Mouse (Mus musculus) heart, embryonic 16.5 days (tissue): ENCODE results near the gene Egln3. TPM values are rescaled to one million over a fixed set of nuclear protein-coding genes. Genes with fewer than 3 reads are reported as not detected.

ENCODE experiments used
- ATAC-seq: fragments of 200-750 bp; cut with Nextera tagmentation; replicated peaks from 2 replicates; pipeline ENCODE4 v1.8.0; 2017; ENCODE audit warnings: moderate number of reproducible peaks; ENCODE audit not compliant: insufficient read depth, low FRiP score; ENCODE audit errors: extremely low read depth
- H3K27ac ChIP-seq: fragments of 300-500 bp; sonication (generic); 2 replicates; pipeline ENCODE4 v1.5.1; 2014; ENCODE audit warnings: mild to moderate bottlenecking, low read length, control low read depth, moderate library complexity
- H3K27me3 ChIP-seq: fragments of 300-500 bp; sonication (generic); 2 replicates; pipeline ENCODE4 v1.6.1; 2014; ENCODE audit warnings: low read length, mixed read lengths; ENCODE audit not compliant: control insufficient read depth, insufficient read depth
- H3K36me3 ChIP-seq: fragments of 300-500 bp; sonication (generic); 2 replicates; pipeline ENCODE4 v1.6.1; 2014; ENCODE audit not compliant: control insufficient read depth, insufficient read depth
- H3K4me1 ChIP-seq: fragments of 300-500 bp; sonication (generic); 2 replicates; pipeline ENCODE4 v1.6.1; 2014; ENCODE audit warnings: low read length, mixed read lengths; ENCODE audit not compliant: control insufficient read depth, insufficient read depth
- H3K4me2 ChIP-seq: fragments of 300-500 bp; sonication (generic); 2 replicates; pipeline ENCODE4 v1.6.1; 2014; ENCODE audit warnings: low read depth, mild to moderate bottlenecking, control low read depth, low read length
- H3K4me3 ChIP-seq: fragments of 300-500 bp; sonication (generic); 2 replicates; pipeline ENCODE4 v1.5.1; 2014; ENCODE audit warnings: mild to moderate bottlenecking, control low read depth, low read length
- H3K9ac ChIP-seq: fragments of 300-500 bp; sonication (generic); 2 replicates; pipeline ENCODE4 v1.6.1; 2014; ENCODE audit warnings: low read length, control low read depth
- H3K9me3 ChIP-seq: fragments of 300-500 bp; sonication (generic); replicated peaks from 2 replicates; pipeline ENCODE4 v1.6.1; 2016; ENCODE audit warnings: low read length; ENCODE audit not compliant: control insufficient read depth
- whole genome bisulfite sequencing: fragments of 180-500 bp; shearing (Covaris S2); extraction: QIAGEN DNeasy Blood & Tissue Kit; methylation state at CpG from one replicate; pipeline ENCODE4 v1.1.7; 2014; 5-methylcytosine and 5-hydroxymethylcytosine counted together
- polyA plus RNA-seq: library from polyadenylated mRNA; unstranded; fragments of >200 nt; fragmentation: Nextera tagmentation; extraction: Ambion mirVana; gene quantifications from 2 replicates; pipeline ENCODE4 v1.2.1, GENCODE M21; 2015

Egln3 gene
- polyA plus RNA-seq, 1 experiment from 2014 or later: 30.5 TPM

GRCm38 (mm10) chr12:54163166-54163565, 40.5 kb downstream of the Egln3 start:
- 16% methylated on average over 4 of the region's 4 CpGs for WGBS
- Histone ChIP-seq H3K27me3 (no peaks in the 10 kb centered on the region), H3K4me1 (peaks cover 17% of the 10 kb centered on the region)

DNA sequence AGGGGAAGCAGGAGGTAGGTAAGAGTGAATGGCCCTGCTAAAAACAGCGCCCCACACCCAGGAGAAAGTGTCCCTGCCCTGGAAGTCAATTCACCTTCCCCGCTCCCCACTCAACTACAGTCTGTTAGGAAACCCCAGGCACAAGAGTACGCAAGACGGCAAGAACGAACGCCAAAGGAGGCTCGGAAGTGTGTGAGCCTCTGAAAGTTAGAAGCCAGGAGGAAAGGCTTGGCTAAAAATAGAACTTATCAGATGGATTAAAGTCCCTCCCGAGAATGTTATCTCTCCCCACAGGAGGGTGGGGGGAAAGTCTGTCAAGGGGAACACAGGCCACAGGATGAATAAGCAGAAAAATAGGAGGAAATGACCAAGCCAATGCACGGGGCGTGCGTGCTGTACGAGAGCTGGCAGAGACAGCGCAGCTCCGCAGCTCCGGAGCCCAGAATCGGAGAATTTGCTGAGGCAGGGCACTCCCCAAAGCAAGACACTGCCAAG, 41.0 kb downstream of the Egln3 start:
- Histone ChIP-seq H3K9me3 (no peaks in the 10 kb centered on the region), H3K27ac (peak overlapping the region; percentile 69), H3K4me2 (peak overlapping the region; percentile 73), H3K4me1 (peaks cover 17% of the 10 kb centered on the region), H3K36me3 (no peaks in the 10 kb centered on the region), H3K27me3 (no peaks in the 10 kb centered on the region), H3K4me3 (peak overlapping the region; percentile 50), H3K9ac (peak overlapping the region; percentile 56)
- under 1% methylated on average over 16 of the region's 16 CpGs for WGBS
- peak; percentile 78 for ATAC-seq

More at GRCm38 (mm10) chr12:54163166-54163565, 40.5 kb downstream of the Egln3 start:
- 0 out of 2 replicates have a peak, but pooled peaks cover 2% of the 10 kb centered on the region for H3K9me3 ChIP-seq
- H3K27ac ChIP-seq: peak overlapping the region; percentile 69; the same call in 1 of the 2 replicates
- peak overlapping the region; percentile 73 for H3K4me2 ChIP-seq
- H3K4me3 ChIP-seq: peak overlapping the region; percentile 50
- peak overlapping the region; percentile 56 for H3K9ac ChIP-seq
- ATAC-seq: no peak
- H3K36me3 ChIP-seq: no peaks in the 10 kb centered on the region

DNA sequence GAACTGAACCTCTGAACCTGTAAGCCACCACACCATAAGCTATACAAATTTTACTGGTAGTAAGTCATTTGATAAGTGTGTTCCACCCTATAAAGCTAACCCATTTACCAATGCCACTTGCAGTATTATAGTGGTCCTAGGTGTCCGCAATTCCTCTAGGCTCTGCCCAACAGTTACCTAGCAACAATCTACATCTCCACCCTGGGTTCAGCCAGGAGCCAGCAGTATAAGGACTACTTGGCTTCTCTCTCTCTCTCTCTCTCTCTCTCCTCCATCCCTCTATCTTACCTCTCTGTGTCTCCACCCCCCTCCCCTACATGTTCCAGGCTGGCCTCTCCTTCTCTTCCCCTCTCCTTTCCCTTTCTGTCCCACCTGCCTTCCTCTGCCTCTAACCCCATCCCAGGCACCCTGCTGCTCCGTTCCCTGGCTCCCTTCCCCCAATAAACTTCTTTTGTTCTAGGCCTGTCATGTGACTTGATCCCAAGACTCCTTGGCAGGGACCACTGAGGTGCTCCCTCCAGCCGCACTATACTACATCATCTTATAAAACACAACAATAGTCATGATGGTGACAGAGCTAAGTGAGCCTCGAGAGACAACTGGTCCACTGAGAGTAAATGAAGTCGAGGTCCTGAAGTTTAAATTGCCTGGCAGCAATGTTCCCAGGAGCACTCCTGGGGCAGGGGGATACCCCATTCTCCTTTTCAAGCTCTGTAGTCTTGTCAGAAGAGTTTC, 42.0 kb downstream of the Egln3 start:
- H3K9ac ChIP-seq: no peak overlapping the region
- H3K36me3 ChIP-seq: no peaks in the 10 kb centered on the region
- ATAC-seq: no peak
- H3K27ac ChIP-seq: no peak overlapping the region
- peaks cover 17% of the 10 kb centered on the region for H3K4me1 ChIP-seq
- no peaks in the 10 kb centered on the region for H3K9me3 ChIP-seq
- H3K27me3 ChIP-seq: no peaks in the 10 kb centered on the region
- H3K4me2 ChIP-seq: no peak overlapping the region; the same call in 1 of the 2 replicates
- WGBS: 33% methylated on average over 5 of the region's 5 CpGs
- H3K4me3 ChIP-seq: no peak overlapping the region

DNA sequence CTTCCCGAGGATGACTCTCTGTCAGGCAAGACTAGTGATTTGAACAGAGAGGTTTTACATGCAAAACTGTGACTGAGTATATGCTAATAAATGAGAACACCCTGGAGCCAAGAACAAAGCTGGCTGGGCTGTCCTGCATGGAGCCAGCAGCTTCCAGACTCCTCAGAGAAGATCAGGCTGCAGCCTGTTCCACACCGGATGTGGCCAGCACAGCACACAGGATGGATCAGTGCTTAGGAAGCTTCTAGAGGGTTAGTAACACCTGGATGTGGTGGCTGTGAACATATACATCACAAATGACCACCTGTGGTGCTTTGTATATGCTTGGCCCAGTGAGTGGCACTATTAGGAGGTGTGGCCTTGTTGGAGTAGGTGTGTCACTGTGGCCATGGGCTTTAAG, 43.4 kb downstream of the Egln3 start:
- no peak for ATAC-seq
- Histone ChIP-seq H3K4me1 (peaks cover 17% of the 10 kb centered on the region), H3K4me3 (no peak overlapping the region), H3K9me3 (peaks cover 4% of the 10 kb centered on the region; the same call in 1 of the 2 replicates), H3K4me2 (no peak overlapping the region), H3K9ac (no peak overlapping the region), H3K27me3 (no peaks in the 10 kb centered on the region), H3K27ac (no peak overlapping the region), H3K36me3 (no peaks in the 10 kb centered on the region)
- WGBS: 81% methylated on average over 2 of the region's 2 CpGs

- Histone ChIP-seq H3K4me1 (no peaks in the 10 kb centered on the region), H3K4me3 (no peak overlapping the region), H3K36me3 (no peaks in the 10 kb centered on the region), H3K9me3 (peaks cover 4% of the 10 kb centered on the region; the same call in 1 of the 2 replicates), H3K4me2 (no peak overlapping the region), H3K27ac (no peak overlapping the region), H3K9ac (no peak overlapping the region), H3K27me3 (no peaks in the 10 kb centered on the region)
- 71% methylated on average over 1 of the region's 1 CpGs for WGBS
- no peak for ATAC-seq
Observed at GRCm38 (mm10) chr12:54154771-54155170, 48.9 kb downstream of the Egln3 start.

DNA sequence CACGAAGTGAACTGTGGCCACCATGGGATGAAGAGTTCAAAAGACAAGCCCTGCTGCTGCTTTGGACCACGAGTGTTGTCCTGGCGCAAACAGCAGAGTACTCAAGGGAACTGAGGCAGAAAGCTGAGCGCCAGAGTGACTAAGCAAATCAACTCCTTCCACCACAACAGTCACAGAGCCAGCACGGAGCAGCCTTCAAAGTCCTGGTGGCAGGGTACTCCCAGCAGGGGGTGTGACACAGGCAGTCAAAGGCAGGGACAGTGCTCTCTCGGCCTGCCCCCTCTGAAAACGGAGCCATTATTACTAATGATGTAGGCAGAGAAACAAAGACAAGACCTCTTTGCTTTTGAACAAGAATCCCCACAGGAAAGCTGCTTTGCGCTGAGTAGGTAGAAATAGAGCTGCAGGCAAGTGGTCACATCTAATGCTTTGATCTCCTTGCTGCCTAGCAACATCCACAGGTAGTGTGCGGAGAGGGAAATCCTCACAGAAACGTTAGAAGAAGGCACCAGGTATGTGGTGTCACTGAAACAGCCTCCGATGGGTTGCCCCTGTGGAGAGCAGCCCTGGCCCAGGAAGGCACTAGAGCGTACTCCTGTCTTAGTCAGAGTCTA, 56.6 kb downstream of the Egln3 start:
- no peaks in the 10 kb centered on the region for H3K9me3 ChIP-seq
- no peak for ATAC-seq
- WGBS: 34% methylated on average over 12 of the region's 12 CpGs
- H3K4me1 ChIP-seq: no peaks in the 10 kb centered on the region
- no peaks in the 10 kb centered on the region for H3K36me3 ChIP-seq
- H3K27me3 ChIP-seq: no peaks in the 10 kb centered on the region
- no peak overlapping the region for H3K27ac ChIP-seq
- H3K4me3 ChIP-seq: no peak overlapping the region
- no peak overlapping the region; the same call in 1 of the 2 replicates for H3K9ac ChIP-seq
- no peak overlapping the region for H3K4me2 ChIP-seq
